Mouse (Mus musculus) kidney, adult 11 months (tissue): ENCODE measurements around the gene Mapkapk2.
A peak's percentile ranks its signal among the peaks of the same experiment; 100 is the strongest.

Source experiments
- DNase-seq: peaks from one replicate; pipeline ENCODE4 v3.0.0; 2022

Gene Mapkapk2

GRCm38 (mm10) chr1:131110525-131111106, 13.0 kb upstream of the Mapkapk2 start:
- DNase-seq: no peak

- DNase-seq: peak; percentile 75
Observed at GRCm38 (mm10) chr1:131107575-131108308, 10.1 kb upstream of the Mapkapk2 start.

GRCm38 (mm10) chr1:131103776-131104424, 6.3 kb upstream of the Mapkapk2 start:
- no peak for DNase-seq

- no peak for DNase-seq
Observed at GRCm38 (mm10) chr1:131100808-131101207, 3.2 kb upstream of the Mapkapk2 start.

- peak; percentile 71 for DNase-seq
Observed at GRCm38 (mm10) chr1:131096803-131097699, 575 bp downstream of the Mapkapk2 start.

- no peak for DNase-seq
Observed at GRCm38 (mm10) chr1:131096132-131096695, 1.4 kb downstream of the Mapkapk2 start.

- DNase-seq: no peak
Observed at GRCm38 (mm10) chr1:131095574-131095973, 2.1 kb downstream of the Mapkapk2 start.

- no peak for DNase-seq
Observed at GRCm38 (mm10) chr1:131093889-131094288, 3.7 kb downstream of the Mapkapk2 start.

GRCm38 (mm10) chr1:131092846-131093245, 4.8 kb downstream of the Mapkapk2 start:
- no peak for DNase-seq

GRCm38 (mm10) chr1:131092173-131092572, 5.5 kb downstream of the Mapkapk2 start:
- DNase-seq: no peak

- DNase-seq: no peak
Observed at GRCm38 (mm10) chr1:131091481-131091880, 6.1 kb downstream of the Mapkapk2 start.

GRCm38 (mm10) chr1:131090877-131091276, 6.7 kb downstream of the Mapkapk2 start:
- no peak for DNase-seq

- no peak for DNase-seq
Observed at GRCm38 (mm10) chr1:131090261-131090660, 7.4 kb downstream of the Mapkapk2 start.

- DNase-seq: no peak
Observed at GRCm38 (mm10) chr1:131089525-131090127, 8.0 kb downstream of the Mapkapk2 start.

GRCm38 (mm10) chr1:131088547-131088946, 9.1 kb downstream of the Mapkapk2 start:
- DNase-seq: no peak

- no peak for DNase-seq
Observed at GRCm38 (mm10) chr1:131086907-131087306, 10.7 kb downstream of the Mapkapk2 start.

GRCm38 (mm10) chr1:131085957-131086739, 11.5 kb downstream of the Mapkapk2 start:
- no peak for DNase-seq

GRCm38 (mm10) chr1:131085272-131085671, 12.4 kb downstream of the Mapkapk2 start:
- no peak for DNase-seq

- no peak for DNase-seq
Observed at GRCm38 (mm10) chr1:131084289-131084688, 13.3 kb downstream of the Mapkapk2 start.

- no peak for DNase-seq
Observed at GRCm38 (mm10) chr1:131083609-131084008, 14.0 kb downstream of the Mapkapk2 start.

GRCm38 (mm10) chr1:131083122-131083521, 14.5 kb downstream of the Mapkapk2 start:
- no peak for DNase-seq
